Mouse (Mus musculus): ENCODE results near the gene Lefty1.
"Not testable (repeated sequence)": the region's sequence is repeated elsewhere in the genome, so short reads cannot be mapped to it uniquely, and the experiment has no call there.

Gene Lefty1

GRCm38 (mm10) chr1:180934467-180935419 lies at the start of gene Lefty1:
TSS of gene Lefty1 (plus strand) at chr1:180935022.
- no peak for DNase-seq (ENCODE audit: extremely low spot score)

GRCm38 (mm10) chr1:180888556-180889042 lies 46.2 kb upstream of the Lefty1 start:
- DNase-seq (ENCODE audit: extremely low spot score), result peak; percentile 31

- DNase-seq (ENCODE audit: extremely low spot score), result no peak
These were observed 45.6 kb upstream of the Lefty1 start for GRCm38 (mm10) chr1:180889172-180889571.

- DNase-seq (ENCODE audit: extremely low spot score), result no peak
These were observed 45.0 kb upstream of the Lefty1 start for GRCm38 (mm10) chr1:180889841-180890240.

- DNase-seq (ENCODE audit: extremely low spot score), result no peak
These were observed 42.0 kb upstream of the Lefty1 start, which contains the start of gene Lefty2 for GRCm38 (mm10) chr1:180892808-180893207. TSS of gene Lefty2 (plus strand) at chr1:180893108.

GRCm38 (mm10) chr1:180894088-180894987 lies 40.5 kb upstream of the Lefty1 start:
- DNase-seq (ENCODE audit: extremely low spot score), result not testable (repeated sequence)

GRCm38 (mm10) chr1:180901107-180901506 lies 33.7 kb upstream of the Lefty1 start:
- DNase-seq (ENCODE audit: extremely low spot score), result peak; percentile 41

GRCm38 (mm10) chr1:180902915-180903314 lies 31.9 kb upstream of the Lefty1 start:
- no peak for DNase-seq (ENCODE audit: extremely low spot score)

GRCm38 (mm10) chr1:180903666-180904038 lies 31.2 kb upstream of the Lefty1 start:
- no peak for DNase-seq (ENCODE audit: extremely low spot score)

- DNase-seq (ENCODE audit: extremely low spot score), result peak; percentile 94
These were observed 30.6 kb upstream of the Lefty1 start, which contains the start of gene Pycr2 for GRCm38 (mm10) chr1:180904039-180904814. TSS of gene Pycr2 (plus strand) at chr1:180904293.

- DNase-seq (ENCODE audit: extremely low spot score), result no peak
These were observed 30.1 kb upstream of the Lefty1 start for GRCm38 (mm10) chr1:180904815-180905080.

GRCm38 (mm10) chr1:180905307-180905706 lies 29.5 kb upstream of the Lefty1 start:
- no peak for DNase-seq (ENCODE audit: extremely low spot score)

- DNase-seq (ENCODE audit: extremely low spot score), result no peak
These were observed 28.9 kb upstream of the Lefty1 start for GRCm38 (mm10) chr1:180905876-180906275.

GRCm38 (mm10) chr1:180906461-180907147 lies 28.2 kb upstream of the Lefty1 start:
- no peak for DNase-seq (ENCODE audit: extremely low spot score)

- DNase-seq (ENCODE audit: extremely low spot score), result no peak
These were observed 23.7 kb upstream of the Lefty1 start for GRCm38 (mm10) chr1:180911138-180911537.

GRCm38 (mm10) chr1:180911653-180912287 lies 23.1 kb upstream of the Lefty1 start:
- no peak for DNase-seq (ENCODE audit: extremely low spot score)

GRCm38 (mm10) chr1:180912792-180913191 lies 22.0 kb upstream of the Lefty1 start:
- no peak for DNase-seq (ENCODE audit: extremely low spot score)

- DNase-seq (ENCODE audit: extremely low spot score), result no peak
These were observed 21.0 kb upstream of the Lefty1 start for GRCm38 (mm10) chr1:180913797-180914196.

- DNase-seq (ENCODE audit: extremely low spot score), result no peak
These were observed 18.4 kb upstream of the Lefty1 start for GRCm38 (mm10) chr1:180916425-180916824.

- DNase-seq (ENCODE audit: extremely low spot score), result no peak
These were observed 17.8 kb upstream of the Lefty1 start for GRCm38 (mm10) chr1:180917053-180917452.
